Mouse (Mus musculus) heart, adult 2 months (tissue): ENCODE results near the gene Tspan5. TPM values are rescaled to one million over a fixed set of nuclear protein-coding genes. Genes with fewer than 3 reads are reported as not detected.

Source experiments
- DNase-seq, 2 experiments: peaks; one replicate each; pipeline ENCODE4 v3.0.0; 2021
- H3K27ac ChIP-seq: fragments of 200-600 bp; 2 replicates; pipeline ENCODE4 v1.8.1; 2022
- H3K27me3 ChIP-seq: fragments of 200-500 bp; 2 replicates; pipeline ENCODE4 v1.6.1; 2012; ENCODE audit warnings: mild to moderate bottlenecking, low read length, inconsistent platforms, mixed read lengths; ENCODE audit not compliant: control insufficient read depth, insufficient read depth
- H3K36me3 ChIP-seq: fragments of 200-500 bp; 2 replicates; pipeline ENCODE4 v1.6.1; 2012; ENCODE audit warnings: low read length, inconsistent platforms; ENCODE audit not compliant: control insufficient read depth, insufficient read depth
- H3K4me1 ChIP-seq: fragments of 200-500 bp; 2 replicates; pipeline ENCODE4 v1.6.1; 2011; ENCODE audit warnings: low read length; ENCODE audit not compliant: control insufficient read depth, insufficient read depth
- H3K4me3 ChIP-seq: fragments of 200-600 bp; 2 replicates; pipeline ENCODE4 v1.8.1; 2022
- H3K79me2 ChIP-seq: fragments of 200-500 bp; replicated peaks from 2 replicates; pipeline ENCODE4 v1.6.1; 2012; ENCODE audit warnings: mild to moderate bottlenecking, inconsistent platforms, low read length, moderate library complexity, mixed read lengths; ENCODE audit not compliant: control insufficient read depth, insufficient read depth
- H3K9ac ChIP-seq: fragments of 200-500 bp; 2 replicates; pipeline ENCODE4 v1.6.1; 2012; ENCODE audit warnings: low read depth, mild to moderate bottlenecking, control low read depth, inconsistent platforms, low read length, mixed read lengths
- CTCF ChIP-seq: fragments of 200-600 bp; IDR thresholded peaks from 2 replicates; pipeline ENCODE4 v1.8.1; 2022; ENCODE audit warnings: antibody characterized with exemption, mild to moderate bottlenecking, moderate library complexity
- EP300 ChIP-seq: fragments of 200-500 bp; IDR thresholded peaks from 2 replicates; pipeline ENCODE4 v1.6.1; 2011; ENCODE audit warnings: low read depth, low read length, control low read depth; ENCODE audit not compliant: insufficient read depth
- POLR2A ChIP-seq: fragments of 200-500 bp; IDR thresholded peaks from 2 replicates; pipeline ENCODE4 v1.6.1; 2011; ENCODE audit warnings: mild to moderate bottlenecking, low read depth, low read length, control low read depth; ENCODE audit not compliant: insufficient read depth
- WGBS: fragments of 180-500 bp; shearing (Covaris S2); methylation state at CpG from one replicate; pipeline ENCODE4 v1.1.7; 2018; 5-methylcytosine and 5-hydroxymethylcytosine counted together
- intact Hi-C: fragments of 180-260 bp; cut with DNase I; formaldehyde crosslinking; loops from one replicate; pipeline ENCODE4 v1.15.1; 2025
- polyA plus RNA-seq: library from polyadenylated mRNA; depleted of rRNA; stranded (reverse); fragments of >200 nt; gene quantifications from 2 replicates; pipeline ENCODE4 v1.2.3, GENCODE M21; 2012
- total RNA-seq, 2 experiments: library from RNA; stranded (reverse); gene quantifications; 2 replicates each; pipeline ENCODE4 v1.2.3; 2021

Tspan5 gene
- total and polyA plus RNA-seq, 3 experiments, result 4.9 to 6.9 (median 5.3) TPM

- H3K4me1 ChIP-seq, result no peaks in the 10 kb centered on the region
- 83% methylated on average over 17 of the region's 17 CpGs for WGBS
- TF ChIP-seq CTCF (no peak), POLR2A (no peak), EP300 (no peak)
- no peaks in the 10 kb centered on the region for H3K36me3 ChIP-seq
- H3K79me2 ChIP-seq, result no peaks in the 10 kb centered on the region
- intact Hi-C loops, result no loop called here
- H3K27ac ChIP-seq, result no peak overlapping the region
- no peak overlapping the region for H3K4me3 ChIP-seq
- DNase-seq, result no peak
- no peaks in the 10 kb centered on the region for H3K27me3 ChIP-seq
- no peak overlapping the region for H3K9ac ChIP-seq
Observed at GRCm38 (mm10) chr3:138788489-138788850, 46.5 kb downstream of the Tspan5 start.

- no peak overlapping the region for H3K4me3 ChIP-seq
- intact Hi-C loops, result no loop called here
- H3K79me2 ChIP-seq, result no peaks in the 10 kb centered on the region
- no peak overlapping the region for H3K27ac ChIP-seq
- WGBS, result 94% methylated on average over 5 of the region's 5 CpGs
- no peaks in the 10 kb centered on the region for H3K4me1 ChIP-seq
- no peaks in the 10 kb centered on the region for H3K36me3 ChIP-seq
- no peak overlapping the region for H3K9ac ChIP-seq
- H3K27me3 ChIP-seq, result no peaks in the 10 kb centered on the region
- TF ChIP-seq CTCF (no peak), POLR2A (no peak), EP300 (no peak)
- no peak for DNase-seq
Observed at GRCm38 (mm10) chr3:138789275-138789674, 47.3 kb downstream of the Tspan5 start.

- 95% methylated on average over 8 of the region's 8 CpGs for WGBS
- H3K4me1 ChIP-seq, result no peaks in the 10 kb centered on the region
- no peak overlapping the region for H3K27ac ChIP-seq
- intact Hi-C loops, result no loop called here
- no peak for TF ChIP-seq EP300
- TF ChIP-seq CTCF, result no peak
- TF ChIP-seq POLR2A, result no peak
- no peaks in the 10 kb centered on the region for H3K36me3 ChIP-seq
- no peaks in the 10 kb centered on the region for H3K27me3 ChIP-seq
- DNase-seq, result no peak
- H3K4me3 ChIP-seq, result no peak overlapping the region
- H3K9ac ChIP-seq, result no peak overlapping the region
- no peaks in the 10 kb centered on the region for H3K79me2 ChIP-seq
Observed at GRCm38 (mm10) chr3:138794533-138794932, 52.5 kb downstream of the Tspan5 start.

- no peak for DNase-seq
- H3K4me1 ChIP-seq, result peaks cover 4% of the 10 kb centered on the region; the same call in 1 of the 2 replicates
- intact Hi-C loops, result no loop called here
- no peak overlapping the region for H3K27ac ChIP-seq
- 86% methylated on average over 7 of the region's 7 CpGs for WGBS
- TF ChIP-seq POLR2A (no peak), CTCF (no peak), EP300 (no peak)
- no peaks in the 10 kb centered on the region for H3K27me3 ChIP-seq
- no peak overlapping the region for H3K9ac ChIP-seq
- H3K4me3 ChIP-seq, result no peak overlapping the region
- H3K79me2 ChIP-seq, result no peaks in the 10 kb centered on the region
- no peaks in the 10 kb centered on the region for H3K36me3 ChIP-seq
Observed at GRCm38 (mm10) chr3:138795951-138796350, 54.0 kb downstream of the Tspan5 start.

GRCm38 (mm10) chr3:138796583-138796982 is 54.6 kb downstream of the Tspan5 start:
- H3K27me3 ChIP-seq, result no peaks in the 10 kb centered on the region
- H3K36me3 ChIP-seq, result no peaks in the 10 kb centered on the region
- DNase-seq, result no peak
- no peak overlapping the region for H3K4me3 ChIP-seq
- H3K9ac ChIP-seq, result no peak overlapping the region
- intact Hi-C loops, result no loop called here
- peaks cover 5% of the 10 kb centered on the region for H3K4me1 ChIP-seq
- H3K27ac ChIP-seq, result no peak overlapping the region
- TF ChIP-seq EP300 (no peak), POLR2A (no peak), CTCF (no peak)
- no peaks in the 10 kb centered on the region for H3K79me2 ChIP-seq
- WGBS, result 48% methylated on average over 3 of the region's 3 CpGs

- TF ChIP-seq CTCF, result no peak
- TF ChIP-seq POLR2A, result no peak
- TF ChIP-seq EP300, result no peak
- Histone ChIP-seq H3K36me3 (no peaks in the 10 kb centered on the region), H3K9ac (no peak overlapping the region), H3K27me3 (no peaks in the 10 kb centered on the region), H3K4me3 (no peak overlapping the region), H3K27ac (peak overlapping the region; percentile 3; the same call in 1 of the 2 replicates), H3K79me2 (no peaks in the 10 kb centered on the region), H3K4me1 (peaks cover 5% of the 10 kb centered on the region)
- intact Hi-C loops, result loop anchor here (5.0 kb wide), 1 partner anchor 91 kb away; no protein-coding TSS in a partner anchor
- peak in 1 of 2 experiments; percentile 36 for DNase-seq
- 58% methylated on average over 16 of the region's 16 CpGs for WGBS
Observed at GRCm38 (mm10) chr3:138800664-138801411, 58.8 kb downstream of the Tspan5 start.
